Mouse (Mus musculus) MEL (cell line): ENCODE results near the gene Tubgcp3. TPM values are rescaled to one million over a fixed set of nuclear protein-coding genes. Genes with fewer than 3 reads are reported as not detected.

Experiments used
- DNase-seq: peaks from one replicate; pipeline ENCODE4 v3.0.0; 2011; ENCODE audit warnings: low read depth, low spot score
- H3K27ac ChIP-seq: 2 replicates; pipeline ENCODE4 v1.5.1; 2012; ENCODE audit warnings: low read depth, mild to moderate bottlenecking, control low read depth, low read length, moderate library complexity; ENCODE audit not compliant: control insufficient read depth
- H3K27me3 ChIP-seq, 2 experiments: fragments of 150-350 bp in 1 of 2; sonication (generic) in 1 of 2; 2 replicates each; pipeline ENCODE4 v1.6.1; 2012; ENCODE audit warnings: low read length in 2 of 2, mild to moderate bottlenecking in 2 of 2, improper control_type of control experiment in 1 of 2, moderate library complexity in 1 of 2; ENCODE audit not compliant: insufficient read depth in 2 of 2, control insufficient read depth in 1 of 2
- H3K36me3 ChIP-seq, 2 experiments: 2 replicates each; pipeline ENCODE4 v1.6.1; 2012 to 2014; ENCODE audit warnings: low read length in 2 of 2, improper control_type of control experiment in 1 of 2, inconsistent platforms in 1 of 2, mild to moderate bottlenecking in 1 of 2; ENCODE audit not compliant: insufficient read depth in 2 of 2, control insufficient read depth in 1 of 2
- H3K4me1 ChIP-seq, 2 experiments: fragments of 150-350 bp in 1 of 2; sonication (generic) in 1 of 2; 2 replicates each; pipeline ENCODE4 v1.6.1; 2012; ENCODE audit warnings: low read length in 2 of 2, improper control_type of control experiment in 1 of 2, mild to moderate bottlenecking in 1 of 2; ENCODE audit not compliant: insufficient read depth in 2 of 2, control insufficient read depth in 1 of 2
- H3K4me3 ChIP-seq, 2 experiments: fragments of 150-350 bp in 1 of 2; sonication (generic) in 1 of 2; 2 replicates each; pipeline ENCODE4 v1.5.1; 2012; ENCODE audit warnings: low read depth in 2 of 2, low read length in 2 of 2, mild to moderate bottlenecking in 2 of 2, moderate library complexity in 2 of 2, control low read depth in 1 of 2, improper control_type of control experiment in 1 of 2; ENCODE audit not compliant: control insufficient read depth in 1 of 2, insufficient read depth in 1 of 2
- H3K79me2 ChIP-seq: 2 replicates; pipeline ENCODE4 v1.6.1; 2012; ENCODE audit warnings: mild to moderate bottlenecking, low read length, moderate library complexity; ENCODE audit not compliant: control insufficient read depth, poor library complexity, insufficient read depth
- H3K9ac ChIP-seq: 2 replicates; pipeline ENCODE4 v1.6.1; 2012; ENCODE audit warnings: low read depth, mild to moderate bottlenecking, control low read depth, low read length, moderate library complexity; ENCODE audit not compliant: control insufficient read depth, poor library complexity, severe bottlenecking
- H3K9me3 ChIP-seq: fragments of 150-350 bp; sonication (generic); replicated peaks from 2 replicates; pipeline ENCODE4 v1.6.1; 2012; ENCODE audit warnings: mild to moderate bottlenecking, low read length, improper control_type of control experiment, moderate library complexity; ENCODE audit not compliant: insufficient read depth
- BHLHE40 ChIP-seq: IDR thresholded peaks from 2 replicates; pipeline ENCODE4 v1.6.1; 2012; ENCODE audit warnings: low read depth, mild to moderate bottlenecking, inconsistent platforms, low read length, improper control_type of control experiment, borderline replicate concordance
- CHD2 ChIP-seq: IDR thresholded peaks from 2 replicates; pipeline ENCODE4 v1.6.1; 2011; ENCODE audit warnings: low read length, improper control_type of control experiment
- E2F4 ChIP-seq: IDR thresholded peaks from 2 replicates; pipeline ENCODE4 v1.6.1; 2011; ENCODE audit warnings: low read depth, low read length, improper control_type of control experiment, borderline replicate concordance
- EP300 ChIP-seq, 2 experiments: IDR thresholded peaks; 2 replicates each; pipeline ENCODE4 v1.6.1; 2011; ENCODE audit warnings: improper control_type of control experiment in 2 of 2, low read length in 2 of 2, low read depth in 1 of 2, mild to moderate bottlenecking in 1 of 2
- ETS1 ChIP-seq: IDR thresholded peaks from 2 replicates; pipeline ENCODE4 v1.6.1; 2012; ENCODE audit warnings: low read depth, mild to moderate bottlenecking, inconsistent platforms, low read length, improper control_type of control experiment, moderate library complexity
- GABPA ChIP-seq: IDR thresholded peaks from 2 replicates; pipeline ENCODE4 v1.6.1; 2012; ENCODE audit warnings: low read depth, mild to moderate bottlenecking, inconsistent platforms, low read length, improper control_type of control experiment, moderate library complexity
- JUND ChIP-seq: IDR thresholded peaks from 2 replicates; pipeline ENCODE4 v1.6.1; 2011; ENCODE audit warnings: low read depth, mild to moderate bottlenecking, improper control_type of control experiment, low read length
- KAT2A ChIP-seq: conservative IDR thresholded peaks from 2 replicates; pipeline ENCODE4 v1.6.1; 2012; ENCODE audit warnings: low read depth, low read length, improper control_type of control experiment, inconsistent platforms
- MAZ ChIP-seq: IDR thresholded peaks from 2 replicates; pipeline ENCODE4 v1.6.1; 2012; ENCODE audit warnings: low read depth, mild to moderate bottlenecking, inconsistent platforms, low read length, improper control_type of control experiment
- MXI1 ChIP-seq: IDR thresholded peaks from 2 replicates; pipeline ENCODE4 v1.6.1; 2011; ENCODE audit warnings: mild to moderate bottlenecking, low read depth, low read length, improper control_type of control experiment
- NELFE ChIP-seq: IDR thresholded peaks from 2 replicates; pipeline ENCODE4 v1.6.1; 2011; ENCODE audit warnings: low read depth, low read length, improper control_type of control experiment
- NRF1 ChIP-seq: IDR thresholded peaks from 2 replicates; pipeline ENCODE4 v1.6.1; 2014; ENCODE audit warnings: low read depth, mild to moderate bottlenecking, inconsistent platforms, low read length, improper control_type of control experiment, moderate library complexity; ENCODE audit not compliant: poor library complexity, insufficient read depth, severe bottlenecking
- POLR2AphosphoS2 ChIP-seq: IDR thresholded peaks from 2 replicates; pipeline ENCODE4 v1.6.1; 2011; ENCODE audit warnings: low read length, improper control_type of control experiment
- RAD21 ChIP-seq: IDR thresholded peaks from 2 replicates; pipeline ENCODE4 v1.6.1; 2011; ENCODE audit warnings: mild to moderate bottlenecking, low read depth, low read length, improper control_type of control experiment
- SIN3A ChIP-seq: IDR thresholded peaks from 2 replicates; pipeline ENCODE4 v1.6.1; 2012; ENCODE audit warnings: low read length, improper control_type of control experiment, inconsistent platforms
- TCF12 ChIP-seq: IDR thresholded peaks from 2 replicates; pipeline ENCODE4 v1.6.1; 2014; ENCODE audit warnings: low read depth, mild to moderate bottlenecking, inconsistent platforms, low read length, improper control_type of control experiment, moderate library complexity
- UBTF ChIP-seq: IDR thresholded peaks from 2 replicates; pipeline ENCODE4 v1.6.1; 2012; ENCODE audit warnings: low read depth, mild to moderate bottlenecking, inconsistent platforms, low read length, improper control_type of control experiment, moderate library complexity, borderline replicate concordance; ENCODE audit not compliant: insufficient read depth
- ZNF384 ChIP-seq: IDR thresholded peaks from 2 replicates; pipeline ENCODE4 v1.6.1; 2012; ENCODE audit warnings: low read depth, mild to moderate bottlenecking, inconsistent platforms, low read length, improper control_type of control experiment
- polyA plus RNA-seq, 2 experiments: library from polyadenylated mRNA; stranded (reverse) in 1 of 2; unstranded in 1 of 2; fragments of >175 nt in 1 of 2; fragments of >200 nt in 1 of 2; gene quantifications; 2 replicates each; pipeline versions ENCODE4 v1.2.1 to v1.2.4; 2012; ENCODE audit warnings: low replicate concordance in 2 of 2, low read depth in 1 of 2; ENCODE audit not compliant: insufficient read length in 2 of 2, insufficient read depth in 1 of 2, missing spikeins in 1 of 2
- total RNA-seq: library from RNA; depleted of rRNA; stranded (reverse); fragments of 300-350 nt; gene quantifications from 2 replicates; pipeline ENCODE4 v1.2.3, GENCODE M21; 2012

Tubgcp3 gene
- total and polyA plus RNA-seq, 3 experiments, result 43.6 to 87.7 (median 60.2) TPM

DNA sequence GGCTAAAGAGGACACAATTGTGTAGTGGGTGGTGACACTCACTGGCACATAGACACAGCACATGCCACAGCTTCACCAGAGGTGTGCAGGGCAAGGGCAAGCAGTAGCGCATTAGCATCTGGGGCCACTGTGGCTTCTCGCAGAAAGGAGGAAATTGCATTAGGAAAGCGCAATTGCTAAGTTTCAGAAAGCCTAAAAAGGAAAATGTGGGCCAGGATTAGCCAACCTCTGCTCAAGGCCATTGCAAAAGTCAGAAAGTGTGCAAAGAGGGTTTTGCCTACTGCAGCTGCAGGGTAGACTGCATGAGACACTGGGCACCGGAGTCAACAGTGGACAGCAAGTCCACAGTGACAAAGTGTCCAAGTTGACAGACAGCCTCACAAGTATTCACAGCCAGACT is 31.5 kb upstream of the Tubgcp3 start:
- peaks cover 13 to 17% of the 10 kb centered on the region in 2 experiments for H3K27me3 ChIP-seq
- no peak overlapping the region for H3K9ac ChIP-seq
- no peak overlapping the region for H3K27ac ChIP-seq
- H3K36me3 ChIP-seq, result no peaks in the 10 kb centered on the region
- no peaks in the 10 kb centered on the region for H3K4me1 ChIP-seq
- H3K79me2 ChIP-seq, result no peaks in the 10 kb centered on the region
- no peaks in the 10 kb centered on the region for H3K9me3 ChIP-seq
- no peak for DNase-seq
- no peak for TF ChIP-seq EP300 (IDR thresholded peaks at IDR 0.05; ENCODE audit: low read depth in 1 of 2, low read length in 2 of 2)
- no peak for TF ChIP-seq E2F4
- TF ChIP-seq ZNF384, result no peak
- TF ChIP-seq NRF1, result no peak
- TF ChIP-seq GABPA, result no peak
- TF ChIP-seq UBTF, result no peak
- no peak for TF ChIP-seq POLR2AphosphoS2
- no peak for TF ChIP-seq NELFE
- TF ChIP-seq SIN3A, result no peak
- no peak for TF ChIP-seq TCF12
- no peak for TF ChIP-seq BHLHE40
- TF ChIP-seq MAZ, result no peak
- TF ChIP-seq RAD21, result no peak
- TF ChIP-seq, all 39 proteins: peak for 0
- no peak overlapping the region for H3K4me3 ChIP-seq

DNA sequence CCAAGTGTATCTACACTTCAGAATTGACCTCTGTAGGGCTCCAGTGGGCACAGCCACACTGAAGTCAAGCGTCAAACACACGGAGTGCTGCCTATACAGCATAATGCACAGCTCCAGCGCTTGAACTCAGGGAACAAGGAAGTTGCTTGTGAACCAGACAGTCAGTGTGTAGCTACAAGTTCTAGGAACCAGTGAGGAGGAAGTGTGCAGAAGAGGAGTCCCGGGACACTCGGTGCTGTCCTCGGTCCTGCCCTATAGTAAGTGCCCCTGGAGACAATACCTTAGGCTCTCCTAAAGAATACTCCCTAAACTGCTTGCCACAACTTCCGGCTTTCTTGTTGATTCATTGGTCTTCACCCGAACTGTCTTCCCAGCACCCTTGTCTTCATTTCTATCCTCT is 30.2 kb upstream of the Tubgcp3 start:
- Histone ChIP-seq H3K36me3 (no peaks in the 10 kb centered on the region), H3K4me3 (no peak overlapping the region), H3K9ac (no peak overlapping the region), H3K27ac (no peak overlapping the region), H3K9me3 (no peaks in the 10 kb centered on the region), H3K27me3 (peaks cover 10 to 17% of the 10 kb centered on the region in 2 experiments), H3K79me2 (no peaks in the 10 kb centered on the region), H3K4me1 (no peaks in the 10 kb centered on the region)
- DNase-seq, result peak; percentile 32
- TF ChIP-seq KAT2A (no peak), JUND (no peak), MXI1 (no peak), CHD2 (no peak), ETS1 (no peak)
